Mouse (Mus musculus) C2C12 (cell line): ENCODE results near the gene Hpcal1.

Source experiments
- CEBPB ChIP-seq: IDR thresholded peaks from one replicate; pipeline ENCODE4 v1.6.1; 2011; ENCODE audit warnings: low read depth, mild to moderate bottlenecking, control low read depth, moderate library complexity
- CTCF ChIP-seq: IDR thresholded peaks from one replicate; pipeline ENCODE4 v1.5.1; 2011; ENCODE audit not compliant: control insufficient read depth, insufficient read depth, insufficient read length
- MAX ChIP-seq: IDR thresholded peaks from one replicate; pipeline ENCODE4 v1.6.1; 2011; ENCODE audit warnings: mild to moderate bottlenecking, control low read depth
- MYOD1 ChIP-seq: IDR thresholded peaks from one replicate; pipeline ENCODE4 v1.6.1; 2011; ENCODE audit warnings: low read depth; ENCODE audit not compliant: control insufficient read depth, insufficient read length
- USF1 ChIP-seq: IDR thresholded peaks from one replicate; pipeline ENCODE4 v1.6.1; 2011; ENCODE audit warnings: low read depth, mild to moderate bottlenecking, control low read depth, moderate library complexity

- TF ChIP-seq CTCF: no peak
- no peak for TF ChIP-seq CEBPB
- TF ChIP-seq MAX: no peak
- TF ChIP-seq USF1: no peak
- TF ChIP-seq MYOD1: no peak
Observed at GRCm38 (mm10) chr12:17711731-17712388, 21.2 kb downstream of the Hpcal1 start.
